Mouse (Mus musculus) thymus, postnatal 10 days (tissue): ENCODE data around the gene Zfp970.
"Not testable (repeated sequence)": the region's sequence is repeated elsewhere in the genome, so short reads cannot be mapped to it uniquely, and the experiment has no call there.

Source experiments
- DNase-seq, 2 experiments: peaks; one replicate each; pipeline ENCODE4 v3.0.0; 2021; ENCODE audit warnings: low spot score in 2 of 2

The Zfp970 gene

GRCm38 (mm10) chr2:177464676-177465075 is at the start of gene Zfp970:
Gene Zfp970 (plus strand): TSS chr2:177464733.
- not testable (repeated sequence) for DNase-seq

- DNase-seq, result not testable (repeated sequence)
Observed at GRCm38 (mm10) chr2:177468222-177468621, 3.7 kb downstream of the Zfp970 start.

GRCm38 (mm10) chr2:177472261-177472660 is 7.7 kb downstream of the Zfp970 start:
- DNase-seq, result not testable (repeated sequence)

- DNase-seq, result not testable (repeated sequence)
Observed at GRCm38 (mm10) chr2:177481971-177482370, 17.4 kb downstream of the Zfp970 start.

- not testable (repeated sequence) for DNase-seq
Observed at GRCm38 (mm10) chr2:177483238-177483948, 18.9 kb downstream of the Zfp970 start.

GRCm38 (mm10) chr2:177498067-177498466 is 33.5 kb downstream of the Zfp970 start, which contains the start of gene Gm14403:
Gene Gm14403 (plus strand): TSS chr2:177498215.
- DNase-seq, result not testable (repeated sequence)

- not testable (repeated sequence) for DNase-seq
Observed at GRCm38 (mm10) chr2:177499182-177499581, 34.6 kb downstream of the Zfp970 start.

GRCm38 (mm10) chr2:177505211-177505719 is 40.7 kb downstream of the Zfp970 start:
- not testable (repeated sequence) for DNase-seq

GRCm38 (mm10) chr2:177511381-177511780 is 46.8 kb downstream of the Zfp970 start:
- not testable (repeated sequence) for DNase-seq

GRCm38 (mm10) chr2:177511972-177512371 is 47.4 kb downstream of the Zfp970 start:
- DNase-seq, result not testable (repeated sequence)

GRCm38 (mm10) chr2:177513991-177514479 is 49.5 kb downstream of the Zfp970 start:
- not testable (repeated sequence) for DNase-seq

- peak in 1 of 2 experiments; percentile 14 for DNase-seq
Observed at GRCm38 (mm10) chr2:177517746-177518145, 53.2 kb downstream of the Zfp970 start.

- peak in 1 of 2 experiments; percentile 18 for DNase-seq
Observed at GRCm38 (mm10) chr2:177518354-177518753, 53.8 kb downstream of the Zfp970 start.

GRCm38 (mm10) chr2:177518960-177519359 is 54.4 kb downstream of the Zfp970 start:
- DNase-seq, result not testable (repeated sequence)

GRCm38 (mm10) chr2:177520035-177520434 is 55.5 kb downstream of the Zfp970 start:
- peak in 1 of 2 experiments; percentile 6 for DNase-seq

GRCm38 (mm10) chr2:177523061-177523460 is 58.5 kb downstream of the Zfp970 start:
- no peak for DNase-seq

GRCm38 (mm10) chr2:177523674-177524073 is 59.1 kb downstream of the Zfp970 start:
- DNase-seq, result not testable (repeated sequence)

- not testable (repeated sequence) for DNase-seq
Observed at GRCm38 (mm10) chr2:177524171-177524570, 59.6 kb downstream of the Zfp970 start.
